Mouse (Mus musculus) G1E (cell line): Measurements from ENCODE around the gene Lmbrd1.

ENCODE experiments used
- CTCF ChIP-seq: IDR thresholded peaks from 2 replicates; pipeline ENCODE4 v1.5.1; 2012; ENCODE audit warnings: low read depth, low read length, inconsistent platforms, mixed read lengths
- GATA1 ChIP-seq: IDR thresholded peaks from 2 replicates; pipeline ENCODE4 v1.6.1; 2012; ENCODE audit warnings: borderline replicate concordance, low read length, inconsistent platforms, mixed read lengths
- GATA2 ChIP-seq: IDR thresholded peaks from 2 replicates; pipeline ENCODE4 v1.6.1; 2012; ENCODE audit warnings: low read depth, low read length, inconsistent platforms, borderline replicate concordance
- POLR2AphosphoS5 ChIP-seq: IDR thresholded peaks from 2 replicates; pipeline ENCODE4 v1.6.1; 2012; ENCODE audit warnings: low read depth, low read length, inconsistent platforms; ENCODE audit not compliant: insufficient replicate concordance
- TAL1 ChIP-seq: conservative IDR thresholded peaks from 2 replicates; pipeline ENCODE4 v1.6.1; 2012; ENCODE audit warnings: low read depth, low read length, inconsistent platforms, mixed read lengths

DNA sequence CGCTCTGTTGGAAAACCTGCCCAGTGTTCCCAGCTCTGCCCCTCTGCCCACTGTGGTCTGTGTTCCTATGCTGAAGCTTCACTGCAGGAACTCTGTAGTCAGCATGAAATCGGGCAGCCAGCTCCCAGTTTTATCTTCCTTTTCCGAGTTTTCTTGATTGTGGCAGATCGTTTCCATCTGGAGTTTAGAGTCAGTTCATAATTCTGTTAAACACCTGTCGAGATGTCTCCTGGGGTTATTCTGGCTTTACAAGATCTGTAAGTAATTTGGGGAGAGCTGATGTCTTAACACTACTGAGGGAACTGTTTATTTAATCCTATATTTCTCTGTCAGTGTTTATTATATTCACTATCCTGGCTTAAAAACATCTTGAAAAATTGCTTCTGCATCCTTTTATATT, 56.4 kb downstream of the Lmbrd1 start:
- TF ChIP-seq CTCF (no peak), GATA1 (no peak), GATA2 (no peak), TAL1 (no peak), POLR2AphosphoS5 (no peak)
